Comparison of ENCODE assay signal across 22 mouse cellular contexts in genomic region chr17:94165305-94165860, GRCm38 (mm10).
A peak's percentile ranks its signal among the peaks of the same experiment; 100 is the strongest.
DNase-seq lines count a peak whose midpoint lies in the region; ATAC-seq and TF ChIP-seq lines count a peak whose summit lies in the region.
"Had no signal": no experiment of that assay in that cellular context is flagged by ENCODE, and none has a peak within 500 bp of the region (broad histone marks: within the 10 kb centered on the region; RNA-seq: fewer than 3 reads in every experiment).

No protein-coding gene starts in this region.

- no peak overlapping the region for H3K4me3 ChIP-seq in forebrain, embryonic 11.5 days (ENCODE audit: low read depth, low read length)
- no peak overlapping the region for H3K4me3 ChIP-seq in forebrain, embryonic 10.5 days
- no peak overlapping the region for H3K4me3 ChIP-seq in midbrain, postnatal 0 days (ENCODE audit: low read depth, low read length)
- H3K4me3 ChIP-seq in midbrain, embryonic 15.5 days = no peak overlapping the region
- no peak overlapping the region for H3K4me3 ChIP-seq in forebrain, embryonic 14.5 days (ENCODE audit: low read depth, low read length)
- H3K4me3 ChIP-seq: embryonic facial prominence, embryonic 12.5 days; embryonic facial prominence, embryonic 15.5 days; hindbrain, embryonic 12.5 days; hindbrain, embryonic 15.5 days had no signal

- peak; percentile 86 for ATAC-seq in forebrain, embryonic 11.5 days (replicated peaks; ENCODE audit: low FRiP score)
- ATAC-seq in midbrain, postnatal 0 days (ENCODE audit: low FRiP score) = no peak
- ATAC-seq in midbrain, embryonic 15.5 days (replicated peaks) = no peak
- ATAC-seq in forebrain, embryonic 14.5 days = peak; percentile 54
- ATAC-seq: activated CD4-positive, CD25-positive, alpha-beta regulatory T cell, adult 4 months had no signal

- no peak for DNase-seq in forebrain, embryonic 11.5 days (ENCODE audit: low spot score)
- no peak for DNase-seq in forebrain, embryonic 10.5 days (ENCODE audit: extremely low spot score, low spot score)
- DNase-seq in midbrain, postnatal 0 days (ENCODE audit: low spot score) = peak; percentile 5
- DNase-seq in forebrain, embryonic 14.5 days (ENCODE audit: low spot score) = peak; percentile 60
- DNase-seq in layer of hippocampus, postnatal 14 days (ENCODE audit: low spot score in 2 of 2) = no peak
- DNase-seq in thymus, postnatal 36 days = no peak
- DNase-seq: adrenal gland, adult 8-10 months; adrenal gland, postnatal 25 days; cerebellum, adult 11 months; cerebellum, adult 2 months; cerebellum, adult 9-11 months; cerebellum, postnatal 25 days; gastrocnemius, postnatal 10 days; gastrocnemius, postnatal 36 days; heart, adult 11 months had no signal

- 37% methylated on average over 2 of the region's 2 CpGs for WGBS in forebrain, embryonic 11.5 days
- 62% methylated on average over 2 of the region's 2 CpGs for WGBS in forebrain, embryonic 10.5 days
- 62% methylated on average over 2 of the region's 2 CpGs for WGBS in midbrain, postnatal 0 days
- WGBS in midbrain, embryonic 15.5 days = 53% methylated on average over 2 of the region's 2 CpGs
- WGBS in forebrain, embryonic 14.5 days = 10% methylated on average over 2 of the region's 2 CpGs

- no peaks in the 10 kb centered on the region for H3K36me3 ChIP-seq in forebrain, embryonic 11.5 days (ENCODE audit: control insufficient read depth, insufficient read depth, low read length)
- H3K36me3 ChIP-seq in forebrain, embryonic 10.5 days (replicated peaks) = no peaks in the 10 kb centered on the region
- H3K36me3 ChIP-seq in midbrain, postnatal 0 days (ENCODE audit: insufficient read depth, low read length) = no peaks in the 10 kb centered on the region
- no peaks in the 10 kb centered on the region for H3K36me3 ChIP-seq in midbrain, embryonic 15.5 days (replicated peaks)
- H3K36me3 ChIP-seq in forebrain, embryonic 14.5 days (ENCODE audit: control insufficient read depth, insufficient read depth, low read length) = no peaks in the 10 kb centered on the region
- H3K36me3 ChIP-seq: embryonic facial prominence, embryonic 12.5 days; embryonic facial prominence, embryonic 15.5 days; hindbrain, embryonic 12.5 days; hindbrain, embryonic 15.5 days had no signal

- TF ChIP-seq CTCF in midbrain, postnatal 0 days (IDR thresholded peaks at IDR 0.05) = no peak

- no peaks in the 10 kb centered on the region for H3K4me1 ChIP-seq in forebrain, embryonic 11.5 days (replicated peaks; ENCODE audit: control insufficient read depth, insufficient read depth, low read length)
- no peaks in the 10 kb centered on the region for H3K4me1 ChIP-seq in forebrain, embryonic 10.5 days
- no peaks in the 10 kb centered on the region for H3K4me1 ChIP-seq in midbrain, postnatal 0 days (ENCODE audit: insufficient read depth, low read length)
- no peaks in the 10 kb centered on the region for H3K4me1 ChIP-seq in midbrain, embryonic 15.5 days
- H3K4me1 ChIP-seq in forebrain, embryonic 14.5 days (ENCODE audit: control insufficient read depth, insufficient read depth, low read length) = 0 out of 2 replicates have a peak, but pooled peaks cover 2% of the 10 kb centered on the region
- H3K4me1 ChIP-seq: embryonic facial prominence, embryonic 12.5 days; embryonic facial prominence, embryonic 15.5 days; hindbrain, embryonic 12.5 days; hindbrain, embryonic 15.5 days had no signal

- H3K9ac ChIP-seq in forebrain, embryonic 11.5 days (ENCODE audit: low read length) = no peak overlapping the region
- H3K9ac ChIP-seq in midbrain, postnatal 0 days (replicated peaks; ENCODE audit: low read length, poor library complexity, severe bottlenecking) = no peak overlapping the region
- no peak overlapping the region for H3K9ac ChIP-seq in midbrain, embryonic 15.5 days
- no peak overlapping the region for H3K9ac ChIP-seq in forebrain, embryonic 14.5 days (ENCODE audit: low read length)
- H3K9ac ChIP-seq: embryonic facial prominence, embryonic 12.5 days; embryonic facial prominence, embryonic 15.5 days; hindbrain, embryonic 12.5 days; hindbrain, embryonic 15.5 days had no signal

- H3K4me2 ChIP-seq in forebrain, embryonic 11.5 days (ENCODE audit: low read depth, low read length, severe bottlenecking) = no peak overlapping the region
- no peak overlapping the region for H3K4me2 ChIP-seq in midbrain, postnatal 0 days (ENCODE audit: low read depth, low read length, poor library complexity, severe bottlenecking)
- no peak overlapping the region for H3K4me2 ChIP-seq in midbrain, embryonic 15.5 days
- H3K4me2 ChIP-seq in forebrain, embryonic 14.5 days (ENCODE audit: low read length) = no peak overlapping the region
- H3K4me2 ChIP-seq: embryonic facial prominence, embryonic 12.5 days; embryonic facial prominence, embryonic 15.5 days; heart, embryonic 11.5 days; hindbrain, embryonic 12.5 days; hindbrain, embryonic 15.5 days had no signal

- no peak overlapping the region for H3K27ac ChIP-seq in forebrain, embryonic 11.5 days (ENCODE audit: low read depth, low read length)
- no peak overlapping the region for H3K27ac ChIP-seq in forebrain, embryonic 10.5 days
- no peak overlapping the region for H3K27ac ChIP-seq in midbrain, postnatal 0 days (ENCODE audit: low read depth, low read length)
- no peak overlapping the region for H3K27ac ChIP-seq in midbrain, embryonic 15.5 days
- no peak overlapping the region for H3K27ac ChIP-seq in forebrain, embryonic 14.5 days (ENCODE audit: low read depth, low read length)
- H3K27ac ChIP-seq: embryonic facial prominence, embryonic 12.5 days; embryonic facial prominence, embryonic 15.5 days; hindbrain, embryonic 12.5 days; hindbrain, embryonic 15.5 days had no signal

- H3K27me3 ChIP-seq in forebrain, embryonic 11.5 days (ENCODE audit: control insufficient read depth, insufficient read depth, low read length) = no peaks in the 10 kb centered on the region
- no peaks in the 10 kb centered on the region for H3K27me3 ChIP-seq in forebrain, embryonic 10.5 days (ENCODE audit: poor library complexity, severe bottlenecking)
- H3K27me3 ChIP-seq in midbrain, postnatal 0 days (ENCODE audit: insufficient read depth, low read length) = no peaks in the 10 kb centered on the region
- H3K27me3 ChIP-seq in midbrain, embryonic 15.5 days (replicated peaks) = no peaks in the 10 kb centered on the region
- no peaks in the 10 kb centered on the region for H3K27me3 ChIP-seq in forebrain, embryonic 14.5 days (replicated peaks; ENCODE audit: control insufficient read depth, insufficient read depth, low read length)
- H3K27me3 ChIP-seq: embryonic facial prominence, embryonic 12.5 days; embryonic facial prominence, embryonic 15.5 days; hindbrain, embryonic 12.5 days; hindbrain, embryonic 15.5 days had no signal

- no peaks in the 10 kb centered on the region for H3K9me3 ChIP-seq in forebrain, embryonic 11.5 days (ENCODE audit: control insufficient read depth, low read length)
- H3K9me3 ChIP-seq in forebrain, embryonic 10.5 days = no peaks in the 10 kb centered on the region
- H3K9me3 ChIP-seq in midbrain, postnatal 0 days (ENCODE audit: low read length) = no peaks in the 10 kb centered on the region
- no peaks in the 10 kb centered on the region for H3K9me3 ChIP-seq in midbrain, embryonic 15.5 days
- no peaks in the 10 kb centered on the region for H3K9me3 ChIP-seq in forebrain, embryonic 14.5 days (replicated peaks; ENCODE audit: control insufficient read depth, low read length)
- H3K9me3 ChIP-seq: embryonic facial prominence, embryonic 12.5 days; embryonic facial prominence, embryonic 15.5 days; hindbrain, embryonic 12.5 days; hindbrain, embryonic 15.5 days had no signal

Comparison
In these comparisons a context has a peak if more than half of its experiments do, and no peak if none do; other contexts are left out.
1. DNase-seq: peak in midbrain, postnatal 0 days (single experiment) and forebrain, embryonic 14.5 days (single experiment); none in forebrain, embryonic 11.5 days (single experiment), forebrain, embryonic 10.5 days (single experiment), layer of hippocampus, postnatal 14 days (0 of 2) and thymus, postnatal 36 days (0 of 2).
2. ATAC-seq: peak in forebrain, embryonic 11.5 days (single experiment) and forebrain, embryonic 14.5 days (single experiment); none in midbrain, postnatal 0 days (single experiment) and midbrain, embryonic 15.5 days (single experiment).